ENCODE assay signal across 9 mouse cellular contexts in the genomic region with DNA sequence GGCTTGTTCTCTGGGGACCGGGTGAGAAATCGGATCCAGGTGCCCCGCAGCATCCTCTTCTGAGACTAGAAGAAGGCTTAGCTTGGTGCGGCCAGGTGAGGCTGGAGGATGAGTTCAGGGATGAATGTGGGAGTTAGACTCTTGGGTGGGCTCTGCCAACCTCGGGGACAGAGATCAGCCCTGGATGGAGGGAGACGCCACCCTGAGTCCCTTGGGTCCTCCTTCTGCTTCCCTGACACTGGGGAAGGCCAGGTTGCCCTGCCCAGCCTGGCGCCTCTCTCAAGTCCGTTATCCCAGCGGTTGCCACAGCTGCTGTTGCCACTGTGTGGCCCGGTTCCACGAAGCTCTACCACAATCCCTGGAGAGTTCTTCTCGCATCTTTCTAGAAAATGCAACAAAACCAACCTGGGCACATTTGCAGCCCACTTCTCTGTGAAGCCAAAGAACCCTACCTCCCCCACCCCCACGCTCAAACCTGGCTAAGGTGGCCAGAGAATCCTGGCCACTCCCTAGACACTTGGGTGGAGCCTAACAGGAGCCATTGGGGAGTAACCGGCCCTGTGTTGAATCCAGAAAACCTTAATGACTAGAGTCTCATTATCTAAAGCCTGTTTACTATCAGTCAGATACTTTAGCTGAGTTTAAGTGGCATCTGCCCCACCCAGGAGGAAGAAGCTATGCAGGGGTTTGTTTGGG. TPM values are rescaled to one million over a fixed set of nuclear protein-coding genes. Genes with fewer than 3 reads are reported as not detected.
DNase-seq lines count a peak whose midpoint lies in the region; ATAC-seq lines count a peak whose summit lies in the region.
"Had no signal": no experiment of that assay in that cellular context is flagged by ENCODE, and none has a peak within 500 bp of the region (broad histone marks: within the 10 kb centered on the region; RNA-seq: fewer than 3 reads in every experiment).

No protein-coding gene starts in this region.

- H3K9me3 ChIP-seq in heart, embryonic 13.5 days = no peaks in the 10 kb centered on the region
- no peaks in the 10 kb centered on the region for H3K9me3 ChIP-seq in hindbrain, embryonic 11.5 days (ENCODE audit: control insufficient read depth, low read length)
- no peaks in the 10 kb centered on the region for H3K9me3 ChIP-seq in midbrain, embryonic 12.5 days

- H3K27me3 ChIP-seq in heart, embryonic 13.5 days (replicated peaks) = peaks cover 55% of the 10 kb centered on the region
- H3K27me3 ChIP-seq in hindbrain, embryonic 11.5 days (ENCODE audit: control insufficient read depth, insufficient read depth, low read length) = peaks cover 5% of the 10 kb centered on the region
- peaks cover 18% of the 10 kb centered on the region for H3K27me3 ChIP-seq in midbrain, embryonic 12.5 days

- peak overlapping the region; percentile 60 for H3K9ac ChIP-seq in heart, embryonic 13.5 days
- H3K9ac ChIP-seq in hindbrain, embryonic 11.5 days (ENCODE audit: low read depth, low read length) = peak overlapping the region; percentile 74
- H3K9ac ChIP-seq in midbrain, embryonic 12.5 days (replicated peaks) = peak overlapping the region; percentile 70

- H3K4me2 ChIP-seq in heart, embryonic 13.5 days = peak overlapping the region; percentile 71
- peak overlapping the region; percentile 80 for H3K4me2 ChIP-seq in hindbrain, embryonic 11.5 days (replicated peaks; ENCODE audit: low read depth, low read length)
- peak overlapping the region; percentile 88 for H3K4me2 ChIP-seq in midbrain, embryonic 12.5 days (replicated peaks)

- no peaks in the 10 kb centered on the region for H3K36me3 ChIP-seq in heart, embryonic 13.5 days
- H3K36me3 ChIP-seq in hindbrain, embryonic 11.5 days (ENCODE audit: control insufficient read depth, insufficient read depth, low read length) = no peaks in the 10 kb centered on the region
- H3K36me3 ChIP-seq in midbrain, embryonic 12.5 days = no peaks in the 10 kb centered on the region

- 7% methylated on average over 14 of the region's 14 CpGs for WGBS in heart, embryonic 13.5 days
- 6% methylated on average over 14 of the region's 14 CpGs for WGBS in hindbrain, embryonic 11.5 days
- WGBS in midbrain, embryonic 12.5 days = 6% methylated on average over 14 of the region's 14 CpGs

- H3K27ac ChIP-seq in heart, embryonic 13.5 days (replicated peaks) = no peak overlapping the region
- H3K27ac ChIP-seq in hindbrain, embryonic 11.5 days (ENCODE audit: low read depth, low read length) = no peak overlapping the region
- no peak overlapping the region for H3K27ac ChIP-seq in midbrain, embryonic 12.5 days (replicated peaks)

- DNase-seq in heart, adult 18-20 months = no peak
- DNase-seq in R1 (ENCODE audit: low read depth, low spot score) (peak; percentile 70), adipocyte (ENCODE audit: low spot score) (no peak)
- DNase-seq in hindbrain, embryonic 11.5 days (ENCODE audit: low spot score) = no peak
- no peak for DNase-seq in gastrocnemius, postnatal 10 days
- DNase-seq in gastrocnemius, adult 18-20 months (ENCODE audit: low spot score) = no peak

- peaks cover 6% of the 10 kb centered on the region for H3K4me1 ChIP-seq in heart, embryonic 13.5 days
- no peaks in the 10 kb centered on the region for H3K4me1 ChIP-seq in hindbrain, embryonic 11.5 days (replicated peaks; ENCODE audit: control insufficient read depth, insufficient read depth, low read length)
- 0 out of 2 replicates have a peak, but pooled peaks cover 6% of the 10 kb centered on the region for H3K4me1 ChIP-seq in midbrain, embryonic 12.5 days

- no peak for ATAC-seq in heart, embryonic 13.5 days (ENCODE audit: extremely low read depth, insufficient number of reproducible peaks, low FRiP score, low TSS enrichment)
- peak; percentile 67; the same call in 1 of the 2 replicates for ATAC-seq in hindbrain, embryonic 11.5 days (ENCODE audit: low FRiP score)
- ATAC-seq in midbrain, embryonic 12.5 days (ENCODE audit: low FRiP score, low read depth) = peak; percentile 72

- peak overlapping the region; percentile 52 for H3K4me3 ChIP-seq in heart, embryonic 13.5 days
- peak overlapping the region; percentile 55 for H3K4me3 ChIP-seq in hindbrain, embryonic 11.5 days (ENCODE audit: low read depth, low read length)
- peak overlapping the region; percentile 69 for H3K4me3 ChIP-seq in midbrain, embryonic 12.5 days

RNA-seq across cellular contexts. Expression of gene Clgn, which starts 0.5 kb away (rescaled TPM):
- 0.06 and 0.09 TPM in 2 replicates for polyA plus RNA-seq in heart, embryonic 13.5 days (2015; fragmentation: Nextera tagmentation; extraction: Ambion mirVana)
- not detected for total RNA-seq in heart, adult 18-20 months (2021)
- polyA plus RNA-seq in hindbrain, embryonic 11.5 days (2014; fragmentation: Nextera tagmentation; extraction: Ambion mirVana) = 4.4 and 5.6 TPM in 2 replicates
- 5.9 and 6.2 TPM in 2 replicates for polyA plus RNA-seq in midbrain, embryonic 12.5 days (2016; fragmentation: Nextera tagmentation; extraction: Ambion mirVana)
- total RNA-seq in gastrocnemius, postnatal 10 days (2021) = under 1 TPM in 1 of 2 experiments, not detected in 1; 0.05 TPM
- not detected for total RNA-seq in gastrocnemius, adult 18-20 months (2021)

RNA-seq across cellular contexts. Expression of gene Mgat4d, which starts 41.9 kb away (rescaled TPM):
- not detected in 2 replicates for polyA plus RNA-seq in heart, embryonic 13.5 days (2015; fragmentation: Nextera tagmentation; extraction: Ambion mirVana)
- total RNA-seq in heart, adult 18-20 months (2021) = not detected
- not detected in 2 replicates for polyA plus RNA-seq in hindbrain, embryonic 11.5 days (2014; fragmentation: Nextera tagmentation; extraction: Ambion mirVana)
- not detected in 2 replicates for polyA plus RNA-seq in midbrain, embryonic 12.5 days (2016; fragmentation: Nextera tagmentation; extraction: Ambion mirVana)
- total RNA-seq in gastrocnemius, postnatal 10 days (2021) = not detected
- not detected for total RNA-seq in gastrocnemius, adult 18-20 months (2021)
- total RNA-seq: MEL had no signal

RNA-seq across cellular contexts. Expression of gene Elmod2, which starts 57.9 kb away (rescaled TPM):
- polyA plus RNA-seq in heart, embryonic 13.5 days (2015; fragmentation: Nextera tagmentation; extraction: Ambion mirVana) = 8.6 and 8.9 TPM in 2 replicates
- total RNA-seq in heart, adult 18-20 months (2021) = 1 to 10 TPM; 8.4 to 8.9 TPM
- polyA plus RNA-seq in hindbrain, embryonic 11.5 days (2014; fragmentation: Nextera tagmentation; extraction: Ambion mirVana) = 24.8 and 26.5 TPM in 2 replicates
- polyA plus RNA-seq in midbrain, embryonic 12.5 days (2016; fragmentation: Nextera tagmentation; extraction: Ambion mirVana) = 30.9 and 34.3 TPM in 2 replicates
- total RNA-seq in gastrocnemius, postnatal 10 days (2021) = 1 to 10 TPM; 7.2 to 9.0 TPM
- total RNA-seq in gastrocnemius, adult 18-20 months (2021) = 1 to 10 TPM; 5.2 to 6.9 TPM
